Mouse (Mus musculus): ENCODE data around the gene Rnase13. TPM values are rescaled to one million over a fixed set of nuclear protein-coding genes. Genes with fewer than 3 reads are reported as not detected.

The Rnase13 gene
- polyA plus RNA-seq, 1 experiment: not detected

GRCm38 (mm10) chr14:51918125-51918524, 4.4 kb downstream of the Rnase13 start, which contains the start of gene Tppp2:
Tppp2 (plus strand) TSS chr14:51918425.
- Histone ChIP-seq H3K27me3 (ENCODE audit: control insufficient read depth, insufficient read depth, insufficient read length) (peaks cover 6% of the 10 kb centered on the region), H3K4me3 (ENCODE audit: insufficient read depth, poor library complexity, severe bottlenecking) (no peak within 1 kb of the TSS), H3K79me2 (ENCODE audit: control insufficient read depth, insufficient read depth) (no peaks in the 10 kb centered on the region), H3K79me3 (ENCODE audit: low read depth) (no peaks in the 10 kb centered on the region), H3ac (ENCODE audit: control insufficient read depth, insufficient read length, low read depth) (no peak within 1 kb of the TSS), H3K36me3 (ENCODE audit: control insufficient read depth, insufficient read depth) (no peaks in the 10 kb centered on the region)
- no peak for TF ChIP-seq CTCF (IDR thresholded peaks at IDR 0.05; ENCODE audit: control insufficient read depth, insufficient read depth, insufficient read length)
- TF ChIP-seq MYOG (IDR thresholded peaks at IDR 0.05; ENCODE audit: control insufficient read depth, extremely low read depth, insufficient read length): no peak
- no peak for TF ChIP-seq MAX (IDR thresholded peaks at IDR 0.05)
- TF ChIP-seq FOSL1 (IDR thresholded peaks at IDR 0.05; ENCODE audit: insufficient read depth, low read length, poor library complexity, severe bottlenecking): no peak
- no peak for TF ChIP-seq USF1 (IDR thresholded peaks at IDR 0.05; ENCODE audit: low read depth)
- no peak for TF ChIP-seq CEBPB (IDR thresholded peaks at IDR 0.05; ENCODE audit: low read depth)
- no peak for TF ChIP-seq MYOD1 (IDR thresholded peaks at IDR 0.05; ENCODE audit: control insufficient read depth, insufficient read length, low read depth)

DNA sequence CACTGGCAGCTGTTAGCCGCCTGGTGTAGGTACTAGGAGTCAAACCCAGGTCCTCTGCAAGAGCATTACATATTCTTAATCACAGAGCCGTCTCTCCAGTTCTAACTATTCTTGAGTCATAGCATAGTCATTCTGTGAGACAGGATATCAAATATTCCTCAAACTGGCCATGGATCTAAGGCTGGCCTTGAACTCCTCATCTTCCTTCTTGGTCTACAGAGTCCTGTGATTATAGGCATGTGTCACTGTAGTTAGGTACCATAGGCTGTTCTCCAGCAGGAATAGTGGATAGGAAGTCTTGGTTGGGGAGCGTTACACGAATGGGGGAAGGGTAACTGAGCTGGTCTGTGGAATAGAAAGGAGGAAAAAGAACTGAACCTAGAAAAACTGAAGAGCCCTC, 6.0 kb downstream of the Rnase13 start:
- Histone ChIP-seq H3K27me3 (ENCODE audit: control insufficient read depth, insufficient read depth, insufficient read length) (no peaks in the 10 kb centered on the region), H3K79me2 (ENCODE audit: control insufficient read depth, insufficient read depth) (no peaks in the 10 kb centered on the region), H3ac (ENCODE audit: control insufficient read depth, insufficient read length, low read depth) (no peak overlapping the region), H3K36me3 (ENCODE audit: control insufficient read depth, insufficient read depth) (no peaks in the 10 kb centered on the region), H3K79me3 (ENCODE audit: low read depth) (no peaks in the 10 kb centered on the region), H3K4me3 (ENCODE audit: insufficient read depth, poor library complexity, severe bottlenecking) (no peak overlapping the region)
- TF ChIP-seq MYOG (IDR thresholded peaks at IDR 0.05; ENCODE audit: control insufficient read depth, extremely low read depth, insufficient read length) (no peak), FOSL1 (IDR thresholded peaks at IDR 0.05; ENCODE audit: insufficient read depth, low read length, poor library complexity, severe bottlenecking) (no peak), CTCF (IDR thresholded peaks at IDR 0.05; ENCODE audit: control insufficient read depth, insufficient read depth, insufficient read length) (no peak)

DNA sequence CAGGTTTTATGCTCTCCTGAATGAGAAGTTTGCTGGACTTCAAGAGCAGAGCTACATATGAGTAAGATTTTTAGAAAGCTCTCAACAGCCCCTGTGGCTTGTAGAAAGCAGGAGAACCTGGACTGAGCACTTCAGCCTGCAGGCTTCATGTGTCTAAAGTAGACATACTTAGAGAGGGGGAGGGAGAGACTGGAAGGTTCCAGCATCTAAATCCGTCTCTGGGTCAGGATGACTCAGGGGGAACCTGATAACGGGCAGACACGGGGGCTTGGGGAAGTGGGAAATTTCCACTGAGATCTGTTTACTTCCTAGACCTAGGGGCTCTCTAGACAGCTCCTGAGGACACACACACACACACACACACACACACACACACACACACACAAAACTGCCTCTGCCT, 7.5 kb downstream of the Rnase13 start:
- Histone ChIP-seq H3K27me3 (ENCODE audit: control insufficient read depth, insufficient read depth, insufficient read length) (no peaks in the 10 kb centered on the region), H3K36me3 (ENCODE audit: control insufficient read depth, insufficient read depth) (no peaks in the 10 kb centered on the region), H3ac (ENCODE audit: control insufficient read depth, insufficient read length, low read depth) (no peak overlapping the region), H3K79me2 (ENCODE audit: control insufficient read depth, insufficient read depth) (no peaks in the 10 kb centered on the region), H3K4me3 (ENCODE audit: insufficient read depth, poor library complexity, severe bottlenecking) (no peak overlapping the region), H3K79me3 (ENCODE audit: low read depth) (no peaks in the 10 kb centered on the region)
- TF ChIP-seq USF1 (IDR thresholded peaks at IDR 0.05; ENCODE audit: low read depth): no peak
- TF ChIP-seq FOSL1 (IDR thresholded peaks at IDR 0.05; ENCODE audit: insufficient read depth, low read length, poor library complexity, severe bottlenecking): no peak
- TF ChIP-seq CTCF (IDR thresholded peaks at IDR 0.05; ENCODE audit: control insufficient read depth, insufficient read depth, insufficient read length): no peak
- TF ChIP-seq CEBPB (IDR thresholded peaks at IDR 0.05; ENCODE audit: low read depth): no peak
- no peak for TF ChIP-seq MYOD1 (IDR thresholded peaks at IDR 0.05; ENCODE audit: control insufficient read depth, insufficient read length, low read depth)
- TF ChIP-seq MYOG (IDR thresholded peaks at IDR 0.05; ENCODE audit: control insufficient read depth, extremely low read depth, insufficient read length): no peak
- TF ChIP-seq MAX (IDR thresholded peaks at IDR 0.05): no peak

- H3ac ChIP-seq (ENCODE audit: control insufficient read depth, insufficient read length, low read depth): peak within 1 kb of the TSS; percentile 62
- no peaks in the 10 kb centered on the region for H3K79me2 ChIP-seq (ENCODE audit: control insufficient read depth, insufficient read depth)
- peak within 1 kb of the TSS; percentile 29 for H3K4me3 ChIP-seq (ENCODE audit: insufficient read depth, poor library complexity, severe bottlenecking)
- no peaks in the 10 kb centered on the region for H3K27me3 ChIP-seq (ENCODE audit: control insufficient read depth, insufficient read depth, insufficient read length)
- no peak for TF ChIP-seq FOSL1 (IDR thresholded peaks at IDR 0.05; ENCODE audit: insufficient read depth, low read length, poor library complexity, severe bottlenecking)
- TF ChIP-seq CTCF (IDR thresholded peaks at IDR 0.05; ENCODE audit: control insufficient read depth, insufficient read depth, insufficient read length): no peak
- TF ChIP-seq CEBPB (IDR thresholded peaks at IDR 0.05; ENCODE audit: low read depth): no peak
- no peak for TF ChIP-seq MYOD1 (IDR thresholded peaks at IDR 0.05; ENCODE audit: control insufficient read depth, insufficient read length, low read depth)
- TF ChIP-seq USF1 (IDR thresholded peaks at IDR 0.05; ENCODE audit: low read depth): no peak
- no peak for TF ChIP-seq MYOG (IDR thresholded peaks at IDR 0.05; ENCODE audit: control insufficient read depth, extremely low read depth, insufficient read length)
- no peak for TF ChIP-seq MAX (IDR thresholded peaks at IDR 0.05)
- no peaks in the 10 kb centered on the region for H3K79me3 ChIP-seq (ENCODE audit: low read depth)
- H3K36me3 ChIP-seq (ENCODE audit: control insufficient read depth, insufficient read depth): no peaks in the 10 kb centered on the region
Observed at GRCm38 (mm10) chr14:51913960-51914762, 8.4 kb downstream of the Rnase13 start, which contains the start of gene Ndrg2. Ndrg2 (minus strand) TSS chr14:51914158.

- Histone ChIP-seq H3ac (ENCODE audit: control insufficient read depth, insufficient read length, low read depth) (peak overlapping the region; percentile 62), H3K36me3 (ENCODE audit: control insufficient read depth, insufficient read depth) (no peaks in the 10 kb centered on the region), H3K27me3 (ENCODE audit: control insufficient read depth, insufficient read depth, insufficient read length) (no peaks in the 10 kb centered on the region), H3K79me2 (ENCODE audit: control insufficient read depth, insufficient read depth) (no peaks in the 10 kb centered on the region), H3K79me3 (ENCODE audit: low read depth) (no peaks in the 10 kb centered on the region), H3K4me3 (ENCODE audit: insufficient read depth, poor library complexity, severe bottlenecking) (peak overlapping the region; percentile 29)
- TF ChIP-seq USF1 (IDR thresholded peaks at IDR 0.05; ENCODE audit: low read depth) (no peak), CEBPB (IDR thresholded peaks at IDR 0.05; ENCODE audit: low read depth) (no peak), MYOD1 (IDR thresholded peaks at IDR 0.05; ENCODE audit: control insufficient read depth, insufficient read length, low read depth) (no peak), MYOG (IDR thresholded peaks at IDR 0.05; ENCODE audit: control insufficient read depth, extremely low read depth, insufficient read length) (no peak)
Observed at GRCm38 (mm10) chr14:51913062-51913959, 9.3 kb downstream of the Rnase13 start.

Measured in C2C12 (cell line).